Mouse (Mus musculus) lung, postnatal 10 days (tissue): ENCODE data around the gene Zfp68.
"Not testable (repeated sequence)": the region's sequence is repeated elsewhere in the genome, so short reads cannot be mapped to it uniquely, and the experiment has no call there.

Experiments used
- DNase-seq: peaks from one replicate; pipeline ENCODE4 v3.0.0; 2021

Gene Zfp68

DNA sequence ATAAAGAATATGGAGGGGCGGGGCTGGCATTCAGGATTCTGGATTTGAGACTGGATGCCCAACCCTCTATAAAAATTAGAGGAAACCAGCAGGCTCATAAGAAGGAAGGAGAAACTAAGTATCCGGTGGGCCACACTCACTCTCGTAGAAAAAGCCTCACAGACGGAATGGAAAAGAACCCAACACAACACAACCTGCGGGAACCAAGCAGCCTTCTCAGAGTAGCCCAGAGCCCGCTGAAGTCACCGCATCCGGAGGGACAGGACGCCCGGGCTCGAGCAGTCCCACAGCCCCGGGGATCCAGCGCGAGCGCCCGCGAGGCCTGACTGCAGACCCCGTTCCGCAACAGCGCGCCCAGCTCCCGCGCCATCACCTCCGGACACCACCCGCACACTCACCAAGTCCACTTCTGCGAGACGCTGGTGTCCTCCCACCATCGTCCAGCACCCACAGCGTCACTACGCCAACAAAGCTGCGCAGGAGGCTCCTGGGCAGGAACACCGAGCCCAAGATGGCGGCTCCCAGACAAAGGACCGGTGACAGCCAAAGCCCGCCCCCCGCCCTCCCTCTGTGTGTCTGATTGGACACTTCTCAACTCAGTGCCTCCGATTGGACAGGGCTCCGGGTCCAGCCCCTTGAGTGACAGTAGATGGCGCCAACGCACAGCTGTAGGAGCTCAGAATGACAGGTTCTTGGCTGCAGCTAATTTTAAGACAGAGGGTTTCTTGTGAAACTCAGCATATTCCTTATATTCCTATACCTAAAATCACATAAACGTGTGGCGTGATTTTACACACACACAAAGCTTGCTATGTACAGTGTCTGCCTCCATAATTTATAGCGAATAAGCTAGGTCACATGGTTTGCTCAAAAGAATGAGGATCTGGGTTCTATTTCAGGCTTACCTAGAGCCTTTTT is at the start of gene Zfp68:
Gene Zfp68 (minus strand): TSS at position 551 of the 918 bp plus-strand sequence.
- DNase-seq = peak; percentile 97

DNA sequence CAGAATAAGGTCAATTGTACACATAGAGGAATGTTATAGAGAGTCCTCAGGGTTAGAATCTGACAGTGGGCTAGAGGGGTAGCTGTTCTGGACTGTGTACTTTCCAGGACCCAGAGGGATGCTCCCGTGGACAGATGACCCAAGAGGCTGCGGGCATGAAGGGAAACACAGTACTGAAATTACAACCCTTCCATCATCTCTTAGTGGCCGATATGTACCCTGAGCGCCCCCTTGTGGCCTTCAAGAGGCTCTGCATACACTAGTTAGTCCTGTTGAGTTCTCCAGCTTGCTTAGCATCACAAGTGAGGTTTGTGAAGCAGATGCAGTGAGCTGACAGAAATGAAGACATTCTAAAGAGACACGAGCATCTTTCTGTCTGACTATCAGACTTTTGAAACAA is 39.4 kb upstream of the Zfp68 start:
- peak; percentile 30 for DNase-seq

DNA sequence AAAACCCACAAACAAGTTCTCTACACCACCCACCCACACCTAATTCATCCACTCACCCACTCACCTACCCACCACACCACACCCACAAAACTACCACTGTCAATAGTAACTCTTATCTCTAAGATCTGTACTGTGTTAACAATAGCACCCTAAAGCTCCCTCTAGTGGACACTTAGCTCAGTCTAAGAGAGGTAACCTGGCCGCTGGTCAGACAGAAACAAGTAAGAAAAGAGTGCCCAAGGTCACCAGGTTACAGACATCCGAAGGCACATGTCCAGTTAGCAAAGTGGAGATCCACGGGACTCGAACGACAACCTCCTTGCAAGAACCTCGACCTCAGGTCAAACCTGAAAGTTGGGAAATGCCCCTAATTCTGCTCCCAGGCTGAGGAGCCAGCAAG is 38.3 kb upstream of the Zfp68 start:
- DNase-seq = peak; percentile 60

DNA sequence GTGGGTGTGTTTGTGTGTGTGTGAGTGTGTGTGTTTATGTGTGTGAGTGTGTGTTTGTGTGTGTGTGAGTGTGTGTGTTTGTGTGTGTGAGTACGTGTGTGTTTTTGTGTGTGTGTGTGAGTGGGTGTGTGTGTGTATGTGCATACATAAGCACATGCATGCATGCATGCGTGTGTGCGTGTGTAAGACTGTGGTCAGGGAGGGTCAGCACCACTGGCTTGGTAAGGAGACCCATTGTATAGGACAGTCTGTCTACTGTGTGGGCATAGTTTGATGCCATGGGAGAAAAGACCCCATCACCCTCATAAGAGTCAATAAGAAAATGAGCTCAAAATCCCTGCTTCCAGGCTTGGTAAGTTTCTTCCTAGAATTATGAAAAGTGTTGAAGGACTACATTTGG is 37.8 kb upstream of the Zfp68 start:
- DNase-seq = no peak

DNA sequence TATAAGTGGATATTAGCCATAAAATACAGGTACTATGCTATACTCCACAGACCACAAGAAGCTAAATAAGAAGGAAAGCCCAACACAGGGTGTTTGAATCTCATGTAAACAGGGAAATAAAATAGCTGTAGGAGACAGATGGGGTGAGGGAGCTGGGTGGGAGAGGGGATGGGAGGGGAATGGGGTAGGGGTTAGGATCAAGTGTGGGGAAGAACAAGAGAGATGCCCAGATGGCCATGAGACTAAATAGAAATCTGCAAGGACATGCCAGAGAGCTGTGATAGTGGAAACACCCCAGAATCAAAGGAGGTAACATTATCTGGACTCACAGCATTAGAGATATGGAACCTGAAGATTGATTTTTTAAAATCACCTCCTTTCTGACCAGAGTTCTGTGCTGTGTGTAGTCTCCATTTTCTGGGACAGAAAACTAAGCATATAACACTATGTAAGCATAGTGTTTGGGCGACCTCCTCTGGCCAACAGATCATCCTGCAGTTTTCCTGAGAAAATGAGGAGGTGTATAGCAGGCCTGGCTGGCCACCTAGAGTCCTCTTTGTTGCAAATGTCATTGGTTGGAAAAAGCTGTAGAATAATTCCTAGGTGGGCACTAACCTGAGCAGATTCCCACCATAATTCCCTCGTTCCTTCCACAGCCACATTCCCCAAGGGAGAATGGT is 37.1 kb upstream of the Zfp68 start:
- peak; percentile 55 for DNase-seq

DNA sequence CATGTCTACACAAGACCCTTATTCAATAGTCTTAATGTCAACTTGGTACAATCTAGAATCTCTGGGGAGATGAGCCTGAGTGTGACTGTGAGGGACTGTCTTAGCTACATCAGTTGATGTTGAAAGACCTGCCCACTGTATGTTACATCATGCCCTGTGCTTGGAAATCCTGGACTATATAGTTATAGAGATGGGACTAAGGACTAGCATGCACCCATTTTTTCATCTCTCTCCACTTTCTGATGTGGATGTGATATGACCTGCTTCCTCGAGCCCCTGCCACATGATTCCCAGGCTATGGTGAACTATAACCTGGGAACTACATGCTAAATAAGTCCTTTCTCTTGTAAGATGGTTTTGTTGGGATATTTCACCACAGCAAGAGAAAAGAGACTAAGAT is 33.4 kb upstream of the Zfp68 start:
- no peak for DNase-seq

DNA sequence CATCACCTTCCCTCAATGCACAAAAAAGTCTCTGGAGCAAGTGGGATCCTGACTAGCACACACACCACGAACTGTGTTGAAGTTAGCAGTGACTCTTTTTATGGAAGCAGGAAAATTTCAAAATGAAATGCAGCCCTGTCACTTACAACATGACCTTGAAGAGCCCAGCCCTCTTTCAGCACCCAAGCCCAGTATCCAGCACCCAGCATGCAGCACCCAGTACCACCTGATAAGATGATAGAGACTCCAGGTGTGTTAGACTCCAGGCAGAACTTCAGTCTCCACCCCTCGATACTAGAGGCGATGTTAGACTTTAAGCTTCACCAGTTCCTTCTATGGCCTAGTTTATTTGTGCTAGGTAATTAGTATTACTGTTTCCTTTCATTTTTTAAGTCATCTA is 22.2 kb upstream of the Zfp68 start:
- DNase-seq = no peak

DNA sequence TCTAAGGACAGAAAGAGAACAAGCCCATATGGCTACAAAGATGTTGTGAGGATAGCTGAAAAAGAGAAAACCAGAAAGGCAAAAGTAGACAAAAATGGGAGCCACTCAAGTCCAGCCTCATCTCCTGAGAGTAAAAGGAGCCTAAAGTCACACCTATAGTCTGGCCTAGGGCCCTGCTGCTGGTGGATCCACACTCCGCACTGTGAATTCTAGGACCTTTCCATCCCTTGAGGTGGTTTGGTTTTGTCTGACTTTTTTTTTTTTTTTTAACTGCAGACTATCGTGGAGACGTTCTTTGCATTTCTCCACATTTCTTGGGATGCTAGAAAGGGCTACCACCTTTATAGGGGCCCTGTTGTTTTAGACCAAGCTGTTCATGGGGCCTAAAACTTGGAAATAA is 21.5 kb upstream of the Zfp68 start:
- DNase-seq = no peak

DNA sequence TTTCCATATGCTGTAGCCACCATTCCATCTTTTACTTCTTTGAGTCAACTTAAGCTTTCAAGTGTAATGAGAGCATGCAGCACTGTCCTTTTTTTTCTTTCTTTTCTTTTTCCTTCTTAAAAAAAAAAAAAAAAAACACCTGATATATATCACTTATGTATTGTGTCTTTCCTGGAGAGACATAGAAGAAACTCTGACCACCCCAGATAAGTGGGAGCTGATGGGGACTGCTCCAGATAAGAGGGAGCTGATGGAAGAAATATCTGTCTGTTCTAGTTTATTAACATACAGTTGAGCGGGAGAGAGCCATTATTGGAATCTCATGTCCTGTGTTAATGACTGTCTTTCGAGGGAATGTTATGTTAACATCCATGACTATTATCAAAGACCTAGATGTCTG is 16.9 kb upstream of the Zfp68 start:
- no peak for DNase-seq

DNA sequence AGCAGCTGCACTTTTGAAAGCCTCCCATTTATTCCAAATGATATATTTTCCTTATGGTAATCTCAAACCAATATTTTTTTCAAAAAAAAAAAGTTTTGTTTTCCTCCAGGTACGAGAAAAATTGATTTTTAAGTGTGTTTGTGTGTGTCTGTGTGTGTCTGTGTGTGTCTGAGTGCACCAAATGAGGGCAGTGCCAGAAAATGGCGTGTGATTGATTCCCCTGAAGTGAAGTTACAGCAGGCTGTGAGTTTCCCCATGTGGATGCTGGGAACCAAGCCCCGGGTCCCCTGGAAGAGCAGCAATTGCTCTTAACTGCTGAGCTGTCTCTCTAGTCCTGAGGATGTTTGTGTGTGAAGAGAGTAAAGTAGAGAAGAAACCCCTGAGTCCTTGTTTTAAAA is 3.9 kb upstream of the Zfp68 start:
- DNase-seq = no peak

DNA sequence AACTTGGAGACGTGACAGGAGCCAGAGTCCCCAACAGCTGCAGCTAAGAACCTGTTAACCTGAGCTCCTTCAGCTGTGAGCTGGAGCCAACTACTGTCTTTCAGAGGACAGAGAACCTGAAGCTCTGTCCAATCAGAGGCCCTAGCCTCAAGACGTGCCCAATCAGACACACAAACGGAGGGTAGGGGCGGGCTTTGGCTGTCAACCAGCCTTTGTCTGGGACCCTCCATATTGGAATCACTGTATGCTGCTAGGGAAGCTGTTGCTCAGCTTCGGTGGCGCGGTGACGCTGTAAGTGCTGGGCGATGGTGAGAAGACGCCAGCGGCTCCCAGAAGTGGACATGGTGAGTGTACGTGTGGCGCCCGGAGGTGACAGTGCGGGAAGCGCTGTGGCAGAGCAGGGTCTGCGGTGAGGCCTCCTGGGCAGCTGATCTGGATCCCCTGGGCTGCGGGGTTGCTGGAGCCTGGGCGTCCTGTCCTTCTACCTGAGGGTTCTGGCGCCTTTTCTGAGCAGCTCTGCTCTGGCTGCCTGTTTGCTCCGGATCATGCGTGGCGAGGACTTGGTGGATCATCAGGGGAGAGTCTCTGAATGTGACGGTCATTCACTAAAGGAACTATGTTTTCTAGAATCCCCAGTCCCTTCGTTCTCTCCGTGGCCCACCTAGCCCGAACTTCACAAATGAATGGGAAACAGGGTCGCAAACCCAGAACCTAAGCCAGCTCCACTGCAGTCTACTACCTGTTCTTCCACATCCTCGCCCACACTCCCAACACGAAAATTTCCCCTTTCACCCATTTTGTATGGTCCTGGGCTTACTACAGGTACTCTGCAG is 3.3 kb upstream of the Zfp68 start, which contains the start of gene A430033K04Rik:
Gene A430033K04Rik (plus strand): TSS at position 215 of the 833 bp plus-strand sequence.
- peak; percentile 97 for DNase-seq

DNA sequence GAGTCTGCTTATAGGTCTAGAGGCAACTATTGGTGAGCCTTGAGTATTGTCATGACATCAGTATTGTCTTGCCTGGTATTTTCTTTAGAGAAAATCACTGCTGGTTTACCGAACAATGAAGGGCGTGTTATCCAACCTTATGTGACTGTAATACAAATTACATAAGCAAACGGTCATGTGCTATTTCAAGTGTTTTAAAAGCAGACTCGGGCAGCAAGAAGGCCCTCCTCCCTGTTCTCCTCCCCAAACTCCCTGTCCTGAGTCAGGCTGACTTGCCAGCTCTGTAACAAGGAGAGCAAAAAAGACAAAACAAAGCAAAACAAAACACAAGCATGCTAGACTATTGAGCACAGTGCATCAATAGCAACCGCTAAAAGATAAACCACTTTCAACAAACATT is 1.3 kb upstream of the Zfp68 start:
- no peak for DNase-seq

DNA sequence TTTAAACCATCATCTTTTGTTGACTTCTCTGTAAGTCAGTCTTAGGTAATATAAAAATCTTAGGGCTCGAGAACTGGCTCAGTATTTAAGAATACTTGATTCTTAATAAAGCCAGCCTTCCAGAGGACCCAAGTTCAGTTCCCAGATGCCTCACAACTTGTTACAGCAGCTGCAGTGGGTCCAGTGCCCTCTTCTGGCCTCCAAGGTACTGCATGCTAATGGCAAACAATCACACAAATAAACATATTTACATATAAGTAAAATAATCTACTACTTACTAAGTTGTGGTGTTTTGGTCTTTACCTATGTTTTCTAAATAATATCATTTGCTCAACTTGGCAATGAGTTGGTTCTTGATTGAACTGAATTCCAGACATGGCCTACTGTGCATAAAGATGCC is 1.2 kb downstream of the Zfp68 start:
- no peak for DNase-seq

DNA sequence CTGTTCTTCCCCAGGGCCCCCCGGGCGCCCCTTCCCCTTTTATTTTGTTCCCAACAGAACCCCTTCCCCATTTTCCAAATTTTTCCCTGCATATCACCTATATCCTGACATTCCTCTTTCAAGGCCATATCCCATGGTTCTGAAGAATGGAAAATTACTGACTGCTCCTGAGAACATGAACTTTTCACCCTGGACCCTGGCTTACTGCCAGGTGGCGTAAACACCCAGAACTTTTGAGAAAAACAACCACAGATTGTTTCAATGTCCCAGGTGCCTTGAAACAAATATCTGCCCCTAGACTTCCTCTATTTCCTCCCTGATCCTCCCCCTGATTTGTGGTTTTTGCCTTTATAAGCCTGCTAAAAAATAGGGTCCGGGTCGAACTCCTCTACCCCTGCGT is 32.2 kb downstream of the Zfp68 start:
- DNase-seq = no peak

DNA sequence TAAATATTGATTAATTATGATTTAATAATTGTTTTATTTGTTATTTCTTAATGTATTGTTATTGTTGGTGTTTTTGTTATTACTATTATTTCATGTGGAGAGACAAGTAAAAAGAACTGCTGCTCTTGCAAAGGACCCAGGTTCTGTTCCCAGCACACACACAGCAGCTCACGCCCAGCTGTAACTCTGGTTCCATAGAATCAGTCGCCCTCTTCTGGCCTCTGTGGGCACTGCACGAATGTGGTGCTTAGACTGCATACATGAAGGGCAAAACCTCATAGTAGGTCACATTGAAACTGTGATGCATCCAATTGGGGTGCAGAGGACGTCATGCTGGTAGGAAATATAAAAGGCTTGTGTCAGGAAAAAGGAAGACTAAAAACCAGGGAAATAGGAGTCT is 47.9 kb downstream of the Zfp68 start:
- DNase-seq = peak; percentile 37

DNA sequence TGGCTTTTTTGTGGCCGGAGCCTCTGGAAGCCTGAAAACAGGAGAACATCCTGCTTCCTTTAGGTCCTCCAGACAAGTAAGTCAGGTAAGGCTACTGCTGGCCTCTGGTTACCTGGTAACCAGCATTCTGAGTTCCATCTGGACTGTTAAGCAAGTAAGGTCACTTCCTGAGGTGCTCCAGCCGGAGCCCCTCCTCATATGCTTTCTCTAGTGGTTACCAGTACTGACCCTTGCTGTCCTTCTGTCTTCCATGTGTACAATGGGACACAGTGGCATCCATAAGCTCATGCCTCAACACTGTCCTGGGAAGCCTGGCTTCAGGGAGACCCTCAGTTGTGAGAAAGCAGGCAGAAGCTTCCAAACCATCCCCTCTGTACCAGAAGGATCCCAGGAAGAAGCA is 54.9 kb downstream of the Zfp68 start, which contains the start of gene 1700123K08Rik:
Gene 1700123K08Rik (minus strand): TSS at position 101 of the 400 bp plus-strand sequence.
- DNase-seq = not testable (repeated sequence)
